Mouse (Mus musculus) spleen, adult 2 months (tissue): ENCODE results near the gene Kank3.

Experiments
- CTCF ChIP-seq: fragments of 200-500 bp; IDR thresholded peaks from 2 replicates; pipeline ENCODE4 v1.5.1; 2011; ENCODE audit warnings: mild to moderate bottlenecking, inconsistent platforms; ENCODE audit not compliant: insufficient read depth, insufficient read length, insufficient replicate concordance; ENCODE audit errors: extremely low read depth
- POLR2A ChIP-seq: fragments of 200-500 bp; IDR thresholded peaks from 2 replicates; pipeline ENCODE4 v1.6.1; 2011; ENCODE audit warnings: low read depth, low read length, inconsistent platforms

DNA sequence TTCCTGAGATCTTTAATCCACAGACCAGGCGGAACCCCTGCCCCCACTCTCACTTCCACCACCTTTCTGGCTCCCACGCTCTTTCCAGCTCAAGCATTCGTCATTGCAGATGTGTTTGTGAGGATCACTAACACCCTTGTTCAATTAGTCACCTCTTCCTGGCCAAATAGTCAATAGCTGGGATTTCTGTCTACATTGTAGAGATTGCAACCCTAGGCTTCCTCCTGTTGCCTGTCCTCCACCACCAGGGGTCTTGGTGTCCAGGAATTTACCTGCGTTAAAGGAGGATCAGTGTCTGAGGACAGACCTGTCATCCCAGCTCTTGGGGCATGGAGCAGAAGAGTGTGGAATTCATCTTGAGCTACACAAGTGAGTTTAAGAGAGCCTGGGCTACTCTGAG lies 28.3 kb upstream of the Kank3 start:
- TF ChIP-seq CTCF: no peak
- TF ChIP-seq POLR2A: no peak
